Mouse (Mus musculus): ENCODE measurements around the gene Dhx58. TPM values are rescaled to one million over a fixed set of nuclear protein-coding genes. Genes with fewer than 3 reads are reported as not detected.

Gene Dhx58
- polyA plus RNA-seq, 1 experiment from 2014 or later: 3.8 TPM

- Histone ChIP-seq H3K4me2 (peak overlapping the region; percentile 83), H3K36me3 (no peaks in the 10 kb centered on the region; the same call in 1 of the 2 replicates), H3K4me1 (peaks cover 20% of the 10 kb centered on the region), H3K27ac (no peak overlapping the region), H3K4me3 (peak overlapping the region; percentile 96), H3K27me3 (no peaks in the 10 kb centered on the region), H3K9me3 (no peaks in the 10 kb centered on the region), H3K9ac (no peak overlapping the region)
- 56% methylated on average over 4 of the region's 4 CpGs for WGBS
- no peak for ATAC-seq (ENCODE audit: borderline replicate concordance, extremely low read depth, low FRiP score, low TSS enrichment)
Observed at GRCm38 (mm10) chr11:100736746-100737080, 32.6 kb upstream of the Dhx58 start.

DNA sequence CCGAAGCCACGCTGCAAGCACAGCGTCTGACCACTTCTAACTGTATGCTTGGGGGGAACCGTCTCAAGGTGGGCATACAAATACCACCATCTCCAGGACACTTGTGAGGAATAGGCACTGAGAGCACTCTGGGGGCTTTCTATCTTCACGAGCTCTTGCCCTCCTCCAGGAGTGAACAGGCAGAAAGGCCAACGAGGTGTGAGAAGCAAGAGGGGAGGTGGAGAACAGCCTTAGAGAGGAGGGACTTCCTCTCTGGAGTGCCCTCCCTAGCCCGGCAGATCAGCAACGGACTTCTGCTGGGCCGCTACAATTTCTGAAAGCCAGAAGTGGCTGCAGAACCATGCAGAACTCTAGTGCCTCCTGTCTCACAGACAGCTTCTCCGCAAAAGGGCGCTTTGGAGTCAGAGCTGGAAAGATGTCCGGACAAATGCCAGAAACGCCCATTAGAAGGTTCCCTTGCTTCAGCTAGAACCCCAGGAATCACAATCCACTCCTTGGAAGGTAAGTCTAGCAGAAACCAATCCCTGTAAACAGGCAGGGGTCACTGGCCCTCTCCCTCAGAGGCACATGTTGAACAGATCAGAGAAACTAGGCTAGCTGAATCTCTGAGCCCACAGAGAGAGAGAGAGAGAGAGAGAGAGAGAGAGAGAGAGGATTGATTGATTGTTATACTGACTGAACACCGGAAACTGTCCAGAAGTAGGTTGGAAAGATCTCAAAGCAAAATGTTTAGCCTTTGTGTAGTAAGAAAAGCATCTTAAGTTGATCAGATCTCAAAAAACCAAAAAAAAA, 32.1 kb upstream of the Dhx58 start:
- Histone ChIP-seq H3K27me3 (no peaks in the 10 kb centered on the region), H3K36me3 (no peaks in the 10 kb centered on the region; the same call in 1 of the 2 replicates), H3K27ac (no peak overlapping the region), H3K9me3 (no peaks in the 10 kb centered on the region), H3K9ac (peak overlapping the region; percentile 3; the same call in 1 of the 2 replicates), H3K4me3 (peak overlapping the region; percentile 96), H3K4me2 (peak overlapping the region; percentile 83), H3K4me1 (peaks cover 20% of the 10 kb centered on the region)
- ATAC-seq (ENCODE audit: borderline replicate concordance, extremely low read depth, low FRiP score, low TSS enrichment): no peak
- 62% methylated on average over 14 of the region's 14 CpGs for whole genome bisulfite sequencing

DNA sequence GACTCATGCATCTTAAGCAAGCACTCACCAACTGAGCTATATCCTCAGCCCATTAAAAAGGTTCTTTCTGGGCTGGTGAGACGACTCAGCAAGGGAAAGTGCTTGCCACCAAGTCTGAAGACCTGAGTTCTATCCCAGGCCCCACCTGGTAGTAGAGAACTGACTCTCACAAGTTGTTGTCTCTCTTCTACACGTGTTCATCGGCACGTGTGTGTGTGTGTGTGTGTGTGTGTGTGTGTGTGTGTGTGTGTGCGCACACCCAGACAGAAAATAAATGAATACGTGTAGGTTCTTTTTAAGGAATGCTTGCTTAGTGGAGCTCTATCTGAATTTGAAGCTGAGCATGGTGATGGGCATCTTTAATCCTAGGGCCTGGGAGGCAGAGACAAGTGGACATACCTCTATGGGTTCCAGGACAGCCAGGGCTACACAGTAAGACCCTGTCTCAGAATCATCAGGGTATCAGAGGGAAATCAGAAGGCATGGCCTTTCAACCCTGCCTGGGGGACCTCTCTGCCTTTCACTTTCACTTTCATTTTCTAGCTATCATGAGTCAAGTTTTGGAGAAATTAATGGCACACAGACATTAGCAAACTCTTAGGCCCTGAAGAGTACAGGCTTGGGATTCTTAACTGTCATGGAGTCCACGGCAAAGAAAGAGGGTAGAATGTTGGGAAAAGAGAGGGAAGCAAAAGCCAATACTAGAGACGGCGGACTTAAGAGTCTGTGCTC, 31.2 kb upstream of the Dhx58 start:
- Histone ChIP-seq H3K4me1 (peaks cover 20% of the 10 kb centered on the region), H3K9me3 (no peaks in the 10 kb centered on the region), H3K27ac (no peak overlapping the region), H3K27me3 (no peaks in the 10 kb centered on the region), H3K4me2 (peak overlapping the region; percentile 83), H3K4me3 (no peak overlapping the region), H3K9ac (no peak overlapping the region; the same call in 1 of the 2 replicates), H3K36me3 (no peaks in the 10 kb centered on the region; the same call in 1 of the 2 replicates)
- WGBS: 92% methylated on average over 9 of the region's 9 CpGs
- ATAC-seq (ENCODE audit: borderline replicate concordance, extremely low read depth, low FRiP score, low TSS enrichment): no peak

DNA sequence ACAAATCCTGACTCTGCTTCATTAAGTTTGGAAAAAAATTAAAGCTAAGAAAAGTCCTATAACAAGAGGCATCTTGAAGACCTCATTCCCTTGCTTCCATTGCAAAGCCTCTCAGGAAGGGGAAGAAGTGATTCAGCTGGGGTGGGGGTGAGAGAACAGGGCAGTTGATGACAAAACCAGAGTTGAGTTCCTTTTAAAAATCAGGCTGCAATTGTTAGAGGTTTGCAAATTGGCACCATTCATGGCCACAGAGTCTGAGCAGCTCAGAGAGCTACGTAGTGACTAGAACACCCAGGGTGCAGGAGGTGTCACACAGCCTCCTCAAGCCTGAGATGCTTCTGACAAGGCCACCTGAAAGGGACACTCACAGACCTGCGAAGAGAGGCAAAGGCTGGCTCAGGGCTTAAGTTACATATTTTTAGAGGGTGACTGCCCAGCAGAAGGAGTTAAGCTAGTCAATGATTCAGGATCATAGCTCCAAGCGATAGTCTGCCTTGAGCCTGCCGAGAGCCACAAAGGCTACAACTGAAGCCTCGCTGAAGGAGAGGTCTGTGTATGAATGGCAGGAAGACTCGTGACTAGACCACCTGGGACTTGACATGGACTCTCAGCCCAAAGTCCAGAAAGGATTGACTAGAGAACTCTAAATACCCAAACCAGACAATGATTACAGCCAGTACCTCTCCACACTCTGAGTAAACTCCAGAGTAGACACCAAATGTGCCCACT, 26.6 kb upstream of the Dhx58 start:
- ATAC-seq (ENCODE audit: borderline replicate concordance, extremely low read depth, low FRiP score, low TSS enrichment): no peak
- no peaks in the 10 kb centered on the region for H3K9me3 ChIP-seq
- H3K4me3 ChIP-seq: no peak overlapping the region
- peaks cover 6% of the 10 kb centered on the region for H3K4me1 ChIP-seq
- H3K4me2 ChIP-seq: no peak overlapping the region
- no peak overlapping the region for H3K27ac ChIP-seq
- H3K27me3 ChIP-seq: no peaks in the 10 kb centered on the region
- H3K9ac ChIP-seq: no peak overlapping the region
- WGBS: 84% methylated on average over 6 of the region's 6 CpGs
- H3K36me3 ChIP-seq: peaks cover 14% of the 10 kb centered on the region

- no peak for ATAC-seq (ENCODE audit: borderline replicate concordance, extremely low read depth, low FRiP score, low TSS enrichment)
- Histone ChIP-seq H3K4me1 (peaks cover 8% of the 10 kb centered on the region), H3K36me3 (peaks cover 14% of the 10 kb centered on the region), H3K4me3 (no peak overlapping the region), H3K27ac (no peak overlapping the region), H3K27me3 (no peaks in the 10 kb centered on the region), H3K9ac (no peak overlapping the region), H3K9me3 (no peaks in the 10 kb centered on the region), H3K4me2 (no peak overlapping the region)
- WGBS: 82% methylated on average over 4 of the region's 4 CpGs
Observed at GRCm38 (mm10) chr11:100729976-100730375, 25.9 kb upstream of the Dhx58 start.

GRCm38 (mm10) chr11:100728601-100729000, 24.5 kb upstream of the Dhx58 start:
- H3K9ac ChIP-seq: no peak overlapping the region
- no peak overlapping the region for H3K27ac ChIP-seq
- 77% methylated on average over 6 of the region's 6 CpGs for WGBS
- H3K27me3 ChIP-seq: no peaks in the 10 kb centered on the region
- ATAC-seq (ENCODE audit: borderline replicate concordance, extremely low read depth, low FRiP score, low TSS enrichment): no peak
- H3K9me3 ChIP-seq: no peaks in the 10 kb centered on the region
- peaks cover 14% of the 10 kb centered on the region for H3K36me3 ChIP-seq
- peaks cover 16% of the 10 kb centered on the region for H3K4me1 ChIP-seq
- no peak overlapping the region for H3K4me2 ChIP-seq
- no peak overlapping the region for H3K4me3 ChIP-seq

DNA sequence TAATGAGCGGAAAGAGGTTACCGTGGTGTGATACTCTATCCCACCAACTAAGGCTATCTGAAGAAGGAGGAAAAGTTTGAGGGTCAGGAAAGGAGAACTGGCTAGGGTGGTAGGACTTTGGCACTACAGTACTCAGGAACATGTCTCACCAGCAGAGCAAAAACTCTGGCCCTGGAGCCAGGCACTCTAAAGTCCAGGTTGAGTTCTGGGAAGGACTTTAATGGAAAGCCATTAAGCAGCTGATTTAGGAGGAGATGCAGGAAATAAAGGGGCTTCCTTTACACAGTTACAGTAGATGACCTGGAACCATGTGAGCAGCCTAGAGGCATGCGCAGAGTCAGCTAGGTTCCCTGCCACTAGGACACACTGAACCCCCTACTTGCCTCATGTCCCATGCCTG, 23.1 kb upstream of the Dhx58 start:
- no peak overlapping the region for H3K27ac ChIP-seq
- no peak overlapping the region for H3K9ac ChIP-seq
- 95% methylated on average over 3 of the region's 3 CpGs for WGBS
- H3K4me1 ChIP-seq: peaks cover 21% of the 10 kb centered on the region
- no peak overlapping the region for H3K4me3 ChIP-seq
- ATAC-seq (ENCODE audit: borderline replicate concordance, extremely low read depth, low FRiP score, low TSS enrichment): no peak
- H3K4me2 ChIP-seq: no peak overlapping the region
- no peaks in the 10 kb centered on the region for H3K27me3 ChIP-seq
- peaks cover 14% of the 10 kb centered on the region; the same call in 1 of the 2 replicates for H3K36me3 ChIP-seq
- H3K9me3 ChIP-seq: no peaks in the 10 kb centered on the region

DNA sequence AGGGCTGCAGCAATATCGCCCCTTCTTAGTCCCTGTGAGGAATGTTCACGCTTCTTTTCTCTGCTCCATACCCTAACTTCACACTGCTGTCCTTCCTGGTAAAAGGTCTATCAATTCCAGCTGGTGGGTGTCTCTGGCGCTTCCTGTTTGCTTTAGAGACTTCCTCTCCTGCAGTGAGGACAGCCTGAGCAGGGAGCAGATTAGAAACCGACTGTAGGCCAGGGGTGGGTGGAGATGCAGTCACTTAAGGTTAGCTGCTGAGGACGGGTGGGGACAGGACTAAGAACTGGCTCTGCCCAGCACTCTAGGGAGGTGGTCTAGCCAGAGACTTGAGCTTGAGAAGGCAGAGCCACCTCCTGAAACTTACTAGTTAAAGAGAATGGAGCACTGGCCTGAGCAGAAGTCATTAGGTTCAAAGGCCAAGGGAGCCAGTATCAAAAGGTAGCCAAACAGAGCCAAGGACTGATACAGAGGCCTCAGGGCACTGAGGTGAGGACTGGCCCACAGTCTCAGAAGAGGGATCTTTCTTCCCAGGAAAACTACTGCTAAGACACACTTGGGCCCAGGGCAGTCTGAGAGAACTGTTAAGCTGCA, 20.9 kb upstream of the Dhx58 start:
- H3K4me1 ChIP-seq: peaks cover 40% of the 10 kb centered on the region
- WGBS: 22% methylated on average over 5 of the region's 5 CpGs
- peak; percentile 63 for ATAC-seq (ENCODE audit: borderline replicate concordance, extremely low read depth, low FRiP score, low TSS enrichment)

DNA sequence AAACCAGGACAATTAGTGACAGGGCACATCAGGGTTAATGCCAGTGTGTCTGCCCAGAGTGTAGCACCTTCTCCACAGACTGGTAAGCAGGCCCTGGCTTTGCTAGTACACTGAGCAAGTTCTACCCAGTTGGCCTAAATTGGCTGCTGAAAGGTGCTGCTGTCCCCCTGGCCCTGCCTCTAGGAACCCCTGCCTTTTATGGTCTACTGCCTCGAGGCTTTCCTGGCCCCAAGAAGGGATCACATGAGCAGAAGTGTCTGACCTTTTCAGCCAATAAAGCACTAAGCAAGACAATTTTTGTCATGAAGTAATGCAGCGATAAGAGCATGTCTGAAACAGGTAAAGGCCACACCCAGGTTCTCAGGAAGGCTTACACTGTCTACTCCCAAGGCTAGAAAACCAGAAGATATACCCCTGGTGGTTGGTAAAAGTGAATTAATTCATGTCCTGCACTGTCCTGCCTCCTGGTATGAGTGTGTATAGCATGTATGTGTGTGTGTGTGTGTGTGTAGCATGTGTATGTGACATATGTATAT, 18.5 kb upstream of the Dhx58 start:
- H3K4me2 ChIP-seq: no peak overlapping the region
- peaks cover 15% of the 10 kb centered on the region for H3K36me3 ChIP-seq
- H3K27ac ChIP-seq: peak overlapping the region; percentile 75; the same call in 1 of the 2 replicates
- H3K27me3 ChIP-seq: no peaks in the 10 kb centered on the region
- no peak overlapping the region for H3K9ac ChIP-seq
- H3K4me1 ChIP-seq: peaks cover 47% of the 10 kb centered on the region
- no peak overlapping the region for H3K4me3 ChIP-seq
- H3K9me3 ChIP-seq: no peaks in the 10 kb centered on the region
- WGBS: 54% methylated on average over 2 of the region's 2 CpGs
- no peak for ATAC-seq (ENCODE audit: borderline replicate concordance, extremely low read depth, low FRiP score, low TSS enrichment)

More for the DNA sequence above, 20.9 kb upstream of the Dhx58 start:
- Histone ChIP-seq H3K4me3 (no peak overlapping the region), H3K4me2 (peak overlapping the region; percentile 16; the same call in 1 of the 2 replicates), H3K9ac (no peak overlapping the region), H3K9me3 (no peaks in the 10 kb centered on the region), H3K27me3 (no peaks in the 10 kb centered on the region), H3K27ac (peak overlapping the region; percentile 59), H3K36me3 (peaks cover 14% of the 10 kb centered on the region; the same call in 1 of the 2 replicates)

DNA sequence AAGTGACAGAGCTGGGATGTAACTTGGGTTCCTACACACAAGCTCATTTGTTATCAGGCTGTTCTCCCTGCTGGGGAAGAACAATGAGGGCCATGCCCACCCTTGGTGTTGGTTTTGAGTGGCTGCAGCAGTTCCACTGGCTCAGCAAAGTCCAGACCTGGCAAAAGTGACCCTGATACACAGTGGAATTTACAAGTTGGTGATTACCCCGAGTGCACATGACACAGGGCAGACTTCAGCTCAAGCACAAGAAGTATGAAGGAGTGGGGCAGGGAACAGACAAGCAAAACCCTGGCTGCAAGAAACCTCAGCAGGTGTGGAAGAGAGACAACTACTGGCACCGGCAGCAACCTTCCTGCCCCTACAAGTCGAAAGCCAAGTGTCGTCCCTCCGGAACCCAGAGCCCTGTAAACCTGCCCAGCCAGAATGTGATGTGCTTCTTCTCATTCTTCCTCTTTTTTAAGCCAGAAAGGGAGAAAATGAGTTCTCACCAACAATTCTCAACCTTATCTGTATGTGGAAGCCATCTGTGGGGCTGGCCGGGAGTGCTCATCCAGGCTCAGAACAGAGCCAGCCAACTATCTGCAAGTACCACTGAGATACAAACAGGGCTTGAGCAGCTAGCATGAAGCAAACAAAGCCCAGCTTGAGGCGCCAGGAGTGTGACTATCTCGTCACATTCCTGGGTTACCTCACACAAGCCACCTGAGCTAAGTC, 17.9 kb upstream of the Dhx58 start:
- H3K27me3 ChIP-seq: no peaks in the 10 kb centered on the region
- no peak for ATAC-seq (ENCODE audit: borderline replicate concordance, extremely low read depth, low FRiP score, low TSS enrichment)
- no peak overlapping the region for H3K9ac ChIP-seq
- WGBS: 50% methylated on average over 8 of the region's 8 CpGs
- peak overlapping the region; percentile 75 for H3K27ac ChIP-seq
- H3K9me3 ChIP-seq: no peaks in the 10 kb centered on the region
- H3K4me3 ChIP-seq: no peak overlapping the region
- peaks cover 21% of the 10 kb centered on the region for H3K36me3 ChIP-seq
- peaks cover 44% of the 10 kb centered on the region for H3K4me1 ChIP-seq
- H3K4me2 ChIP-seq: no peak overlapping the region

GRCm38 (mm10) chr11:100721254-100721653, 17.2 kb upstream of the Dhx58 start:
- Histone ChIP-seq H3K36me3 (peaks cover 27% of the 10 kb centered on the region), H3K27me3 (no peaks in the 10 kb centered on the region), H3K9me3 (no peaks in the 10 kb centered on the region), H3K9ac (no peak overlapping the region), H3K4me3 (no peak overlapping the region), H3K4me1 (peaks cover 44% of the 10 kb centered on the region), H3K4me2 (no peak overlapping the region; the same call in 1 of the 2 replicates), H3K27ac (peak overlapping the region; percentile 75)
- ATAC-seq (ENCODE audit: borderline replicate concordance, extremely low read depth, low FRiP score, low TSS enrichment): no peak
- 64% methylated on average over 4 of the region's 4 CpGs for WGBS

Measured in lung, embryonic 15.5 days (tissue).